8 mouse cellular contexts compared by ENCODE assay signal in genomic region chr17:28013259-28013875, GRCm38 (mm10).
DNase-seq lines count a peak whose midpoint lies in the region; ATAC-seq and TF ChIP-seq lines count a peak whose summit lies in the region.

No protein-coding gene starts in this region.

- H3K27ac ChIP-seq in bone marrow, adult 2 months (ENCODE audit: control insufficient read depth, insufficient read depth, low read depth, low read length, poor library complexity): peak overlapping the region; percentile 54
- H3K27ac ChIP-seq in intestine, embryonic 14.5 days (ENCODE audit: low read depth): peak overlapping the region; percentile 71
- H3K27ac ChIP-seq in liver, embryonic 12.5 days: peak overlapping the region; percentile 67

- peak; percentile 81 for TF ChIP-seq CTCF in bone marrow, adult 2 months (IDR thresholded peaks at IDR 0.05; ENCODE audit: control insufficient read depth, insufficient read depth, low read length)

- WGBS in bone marrow, adult 2 months: 9% methylated on average over 12 of the region's 12 CpGs
- 19% methylated on average over 12 of the region's 12 CpGs for WGBS in intestine, embryonic 14.5 days
- 10% methylated on average over 12 of the region's 12 CpGs for WGBS in liver, embryonic 12.5 days (ENCODE audit: insufficient replicate concordance)

- peak; percentile 93 for ATAC-seq in intestine, embryonic 14.5 days (replicated peaks; ENCODE audit: low FRiP score, low TSS enrichment, low read depth)
- ATAC-seq in liver, embryonic 12.5 days: peak; percentile 81

- H3K4me1 ChIP-seq in bone marrow, adult 2 months (ENCODE audit: control insufficient read depth, insufficient read depth, low read length): peaks cover 17% of the 10 kb centered on the region
- H3K4me1 ChIP-seq in intestine, embryonic 14.5 days (replicated peaks; ENCODE audit: control insufficient read depth, insufficient read depth, low read length): peaks cover 60% of the 10 kb centered on the region
- H3K4me1 ChIP-seq in liver, embryonic 12.5 days: peaks cover 97% of the 10 kb centered on the region

- DNase-seq in adrenal gland, adult 2 months: peak; percentile 71
- no peak for DNase-seq in adrenal gland, adult 18-20 months (ENCODE audit: low spot score in 2 of 2)
- DNase-seq in forelimb bud, embryonic 11.5 days (ENCODE audit: low read depth, low spot score): peak; percentile 80
- peak; percentile 76 for DNase-seq in intestine, embryonic 14.5 days (ENCODE audit: low spot score)
- DNase-seq in naive thymus-derived CD4-positive, alpha-beta T cell, adult 2 months (ENCODE audit: low read depth): peak; percentile 94
- peak; percentile 72 for DNase-seq in telencephalon, adult 2 months (ENCODE audit: low read depth, low spot score)

- no peak overlapping the region for H3K4me3 ChIP-seq in bone marrow, adult 2 months (replicated peaks; ENCODE audit: control insufficient read depth, low read depth, low read length)
- H3K4me3 ChIP-seq in intestine, embryonic 14.5 days (ENCODE audit: low read depth, low read length): no peak overlapping the region
- H3K4me3 ChIP-seq in liver, embryonic 12.5 days: peak overlapping the region; percentile 25; the same call in 1 of the 2 replicates

- H3K4me2 ChIP-seq in intestine, embryonic 14.5 days (ENCODE audit: low read length): peak overlapping the region; percentile 20
- H3K4me2 ChIP-seq in liver, embryonic 12.5 days: peak overlapping the region; percentile 57

- no peaks in the 10 kb centered on the region for H3K27me3 ChIP-seq in intestine, embryonic 14.5 days (replicated peaks; ENCODE audit: control insufficient read depth, insufficient read depth, low read length)
- H3K27me3 ChIP-seq in liver, embryonic 12.5 days (replicated peaks): no peaks in the 10 kb centered on the region

- no peaks in the 10 kb centered on the region for H3K36me3 ChIP-seq in intestine, embryonic 14.5 days (ENCODE audit: control insufficient read depth, insufficient read depth, low read length)
- H3K36me3 ChIP-seq in liver, embryonic 12.5 days: peaks cover 22% of the 10 kb centered on the region

- H3K9me3 ChIP-seq in intestine, embryonic 14.5 days (ENCODE audit: control insufficient read depth, low read length): no peaks in the 10 kb centered on the region
- H3K9me3 ChIP-seq in liver, embryonic 12.5 days (replicated peaks): no peaks in the 10 kb centered on the region

- TF ChIP-seq POLR2A in bone marrow, adult 2 months (IDR thresholded peaks at IDR 0.05; ENCODE audit: borderline replicate concordance, control insufficient read depth, low read depth, low read length): 0 out of 2 replicates have a peak, but pooled peaks have one; percentile 55

- H3K9ac ChIP-seq in intestine, embryonic 14.5 days (ENCODE audit: low read length): 0 out of 2 replicates have a peak overlapping the region, but pooled peaks have one; percentile 2
- 0 out of 2 replicates have a peak overlapping the region, but pooled peaks have one; percentile 36 for H3K9ac ChIP-seq in liver, embryonic 12.5 days

Comparison
In these comparisons a context has a peak if more than half of its experiments do, and no peak if none do; other contexts are left out.
1. DNase-seq: peak in adrenal gland, adult 2 months (single experiment), forelimb bud, embryonic 11.5 days (single experiment), intestine, embryonic 14.5 days (single experiment), naive thymus-derived CD4-positive, alpha-beta T cell, adult 2 months (single experiment) and telencephalon, adult 2 months (single experiment); none in adrenal gland, adult 18-20 months (0 of 2).
2. Peak in every context shown above with its lines, with median percentiles within 50 percentile points of each other: H3K27ac ChIP-seq.